Comparison of ENCODE assay signal across 10 mouse cellular contexts in genomic region chr2:68572340-68572739, GRCm38 (mm10). TPM values are rescaled to one million over a fixed set of nuclear protein-coding genes. Genes with fewer than 3 reads are reported as not detected.
DNase-seq lines count a peak whose midpoint lies in the region; ATAC-seq and TF ChIP-seq lines count a peak whose summit lies in the region.
"Had no signal": no experiment of that assay in that cellular context is flagged by ENCODE, and none has a peak within 500 bp of the region (broad histone marks: within the 10 kb centered on the region; RNA-seq: fewer than 3 reads in every experiment).

No protein-coding gene starts in this region.

- no peak overlapping the region for H3K27ac ChIP-seq in kidney, postnatal 0 days
- H3K27ac ChIP-seq in kidney, embryonic 15.5 days: no peak overlapping the region
- no peak overlapping the region for H3K27ac ChIP-seq in ES-Bruce4 (ENCODE audit: insufficient read depth, low read length)
- H3K27ac ChIP-seq: embryonic facial prominence, embryonic 15.5 days; liver, embryonic 15.5 days had no signal

- no peaks in the 10 kb centered on the region for H3K9me3 ChIP-seq in kidney, postnatal 0 days (replicated peaks; ENCODE audit: low read length)
- no peaks in the 10 kb centered on the region for H3K9me3 ChIP-seq in kidney, embryonic 15.5 days (replicated peaks)
- H3K9me3 ChIP-seq in ES-Bruce4 (replicated peaks; ENCODE audit: control insufficient read depth, insufficient read depth, low read length, poor library complexity, severe bottlenecking): no peaks in the 10 kb centered on the region; the same call in 1 of the 2 replicates
- H3K9me3 ChIP-seq: embryonic facial prominence, embryonic 15.5 days; liver, embryonic 15.5 days had no signal

- no peak for TF ChIP-seq EP300 in ES-Bruce4 (IDR thresholded peaks at IDR 0.05; ENCODE audit: insufficient read depth, low read depth, low read length)

- no peak overlapping the region for H3K9ac ChIP-seq in kidney, postnatal 0 days (ENCODE audit: low read depth, low read length)
- H3K9ac ChIP-seq in kidney, embryonic 15.5 days: no peak overlapping the region
- no peak overlapping the region for H3K9ac ChIP-seq in ES-Bruce4 (ENCODE audit: low read depth, poor library complexity, severe bottlenecking)
- H3K9ac ChIP-seq: embryonic facial prominence, embryonic 15.5 days; liver, embryonic 15.5 days had no signal

- H3K4me1 ChIP-seq in kidney, postnatal 0 days (replicated peaks; ENCODE audit: insufficient read depth, low read length): no peaks in the 10 kb centered on the region
- no peaks in the 10 kb centered on the region for H3K4me1 ChIP-seq in kidney, embryonic 15.5 days
- H3K4me1 ChIP-seq in ES-Bruce4 (ENCODE audit: control insufficient read depth, insufficient read depth, low read length): no peaks in the 10 kb centered on the region
- H3K4me1 ChIP-seq: embryonic facial prominence, embryonic 15.5 days; liver, embryonic 15.5 days had no signal

- no peaks in the 10 kb centered on the region for H3K27me3 ChIP-seq in kidney, postnatal 0 days (ENCODE audit: insufficient read depth, low read length)
- no peaks in the 10 kb centered on the region for H3K27me3 ChIP-seq in kidney, embryonic 15.5 days
- H3K27me3 ChIP-seq in ES-Bruce4 (ENCODE audit: control insufficient read depth, insufficient read depth, low read length, poor library complexity, severe bottlenecking): no peaks in the 10 kb centered on the region
- H3K27me3 ChIP-seq: embryonic facial prominence, embryonic 15.5 days; liver, embryonic 15.5 days had no signal

- H3K4me3 ChIP-seq in kidney, postnatal 0 days (replicated peaks; ENCODE audit: low read depth, low read length): no peak overlapping the region
- H3K4me3 ChIP-seq in kidney, embryonic 15.5 days (replicated peaks): no peak overlapping the region
- H3K4me3 ChIP-seq in ES-Bruce4 (ENCODE audit: low read depth, low read length): no peak overlapping the region
- H3K4me3 ChIP-seq: embryonic facial prominence, embryonic 15.5 days; liver, embryonic 15.5 days had no signal

- DNase-seq in kidney, postnatal 0 days (ENCODE audit: low spot score): no peak
- peak; percentile 43 for DNase-seq in WW6 (ENCODE audit: low read depth, low spot score)
- peak; percentile 69 to 72 for DNase-seq in kidney, postnatal 4 days
- DNase-seq in thymus, postnatal 36 days: peak; percentile 57 to 61
- DNase-seq in frontal cortex, postnatal 36 days (ENCODE audit: low spot score in 2 of 2): no peak
- DNase-seq in layer of hippocampus, postnatal 36 days: no peak

- no peak for TF ChIP-seq POLR2A in ES-Bruce4 (IDR thresholded peaks at IDR 0.05; ENCODE audit: insufficient read depth, low read length)

- H3K36me3 ChIP-seq in kidney, postnatal 0 days (ENCODE audit: insufficient read depth, low read length): no peaks in the 10 kb centered on the region
- H3K36me3 ChIP-seq in kidney, embryonic 15.5 days: no peaks in the 10 kb centered on the region
- no peaks in the 10 kb centered on the region for H3K36me3 ChIP-seq in ES-Bruce4 (ENCODE audit: control insufficient read depth, insufficient read depth, low read length, poor library complexity, severe bottlenecking)
- H3K36me3 ChIP-seq: embryonic facial prominence, embryonic 15.5 days; liver, embryonic 15.5 days had no signal

- 33% methylated on average over 4 of the region's 4 CpGs for WGBS in kidney, postnatal 0 days
- WGBS in kidney, embryonic 15.5 days: 35% methylated on average over 4 of the region's 4 CpGs

- peak; percentile 50 for TF ChIP-seq CTCF in kidney, postnatal 0 days (IDR thresholded peaks at IDR 0.05; ENCODE audit: low read depth)
- TF ChIP-seq CTCF in ES-Bruce4 (IDR thresholded peaks at IDR 0.05; ENCODE audit: low read depth, low read length): peak; percentile 81

- H3K4me2 ChIP-seq in kidney, postnatal 0 days (ENCODE audit: low read length): no peak overlapping the region
- H3K4me2 ChIP-seq in kidney, embryonic 15.5 days: no peak overlapping the region
- H3K4me2 ChIP-seq: embryonic facial prominence, embryonic 15.5 days; liver, embryonic 15.5 days had no signal

- ATAC-seq in kidney, postnatal 0 days (replicated peaks; ENCODE audit: low FRiP score, low read depth): no peak
- no peak for ATAC-seq in kidney, embryonic 15.5 days (replicated peaks; ENCODE audit: low FRiP score)

RNA-seq across cellular contexts. Expression of gene 4933409G03Rik, which starts 9.9 kb away (rescaled TPM):
- not detected in 2 replicates for polyA plus RNA-seq in kidney, postnatal 0 days (2015; fragmentation: Nextera tagmentation; extraction: Ambion mirVana)
- not detected in 2 replicates for polyA plus RNA-seq in kidney, embryonic 15.5 days (2015; fragmentation: Nextera tagmentation; extraction: Ambion mirVana)
- not detected in 2 replicates for polyA plus RNA-seq in ES-Bruce4 (2011; ENCODE audit: insufficient read depth, insufficient read length, low read depth, missing spikeins)
- total RNA-seq in layer of hippocampus, postnatal 36 days (2021): not detected
- polyA plus RNA-seq: embryonic facial prominence, embryonic 15.5 days; liver, embryonic 15.5 days had no signal

Comparison
In these comparisons a context has a peak if more than half of its experiments do, and no peak if none do; other contexts are left out.
1. DNase-seq: peak in WW6 (single experiment), kidney, postnatal 4 days (2 of 2) and thymus, postnatal 36 days (2 of 2); none in kidney, postnatal 0 days (single experiment), frontal cortex, postnatal 36 days (0 of 2) and layer of hippocampus, postnatal 36 days (0 of 2).